Mouse (Mus musculus) midbrain, embryonic 10.5 days (tissue): ENCODE measurements around the gene Maz. TPM values are rescaled to one million over a fixed set of nuclear protein-coding genes. Genes with fewer than 3 reads are reported as not detected.
A peak's percentile ranks its signal among the peaks of the same experiment; 100 is the strongest.

Experiments
- DNase-seq: peaks from one replicate; pipeline ENCODE4 v3.0.0-alpha.2; 2017; ENCODE audit warnings: low spot score
- H3K27ac ChIP-seq: fragments of 300-500 bp; sonication (generic); replicated peaks from 2 replicates; pipeline ENCODE4 v1.5.1; 2016; ENCODE audit warnings: mild to moderate bottlenecking
- H3K27me3 ChIP-seq: fragments of 300-500 bp; sonication (generic); 2 replicates; pipeline ENCODE4 v1.6.1; 2016; ENCODE audit warnings: low read depth, mild to moderate bottlenecking; ENCODE audit not compliant: poor library complexity, severe bottlenecking
- H3K36me3 ChIP-seq: fragments of 300-500 bp; sonication (generic); 2 replicates; pipeline ENCODE4 v1.6.1; 2016; ENCODE audit warnings: mild to moderate bottlenecking, moderate library complexity
- H3K4me1 ChIP-seq: fragments of 300-500 bp; sonication (generic); 2 replicates; pipeline ENCODE4 v1.6.1; 2016
- H3K4me3 ChIP-seq: fragments of 300-500 bp; sonication (generic); 2 replicates; pipeline ENCODE4 v1.5.1; 2016; ENCODE audit warnings: mild to moderate bottlenecking, moderate library complexity
- H3K9me3 ChIP-seq: fragments of 300-500 bp; sonication (generic); replicated peaks from 2 replicates; pipeline ENCODE4 v1.6.1; 2016; ENCODE audit warnings: mild to moderate bottlenecking
- WGBS: fragments of 180-500 bp; shearing (Covaris S2); methylation state at CpG from one replicate; pipeline ENCODE4 v1.1.7; 2016; 5-methylcytosine and 5-hydroxymethylcytosine counted together
- microRNA-seq: library from miRNA; unstranded; fragments of <30 nt; microRNA quantifications from one replicate; pipeline ENCODE4, GENCODE M21; 2017
- polyA plus RNA-seq: library from polyadenylated mRNA; unstranded; fragments of >200 nt; fragmentation: Nextera tagmentation; extraction: Ambion mirVana; gene quantifications from 2 replicates; pipeline ENCODE4 v1.2.1, GENCODE M21; 2016

Maz gene
- polyA plus RNA-seq, 1 experiment from 2014 or later = 64.6 TPM

DNA sequence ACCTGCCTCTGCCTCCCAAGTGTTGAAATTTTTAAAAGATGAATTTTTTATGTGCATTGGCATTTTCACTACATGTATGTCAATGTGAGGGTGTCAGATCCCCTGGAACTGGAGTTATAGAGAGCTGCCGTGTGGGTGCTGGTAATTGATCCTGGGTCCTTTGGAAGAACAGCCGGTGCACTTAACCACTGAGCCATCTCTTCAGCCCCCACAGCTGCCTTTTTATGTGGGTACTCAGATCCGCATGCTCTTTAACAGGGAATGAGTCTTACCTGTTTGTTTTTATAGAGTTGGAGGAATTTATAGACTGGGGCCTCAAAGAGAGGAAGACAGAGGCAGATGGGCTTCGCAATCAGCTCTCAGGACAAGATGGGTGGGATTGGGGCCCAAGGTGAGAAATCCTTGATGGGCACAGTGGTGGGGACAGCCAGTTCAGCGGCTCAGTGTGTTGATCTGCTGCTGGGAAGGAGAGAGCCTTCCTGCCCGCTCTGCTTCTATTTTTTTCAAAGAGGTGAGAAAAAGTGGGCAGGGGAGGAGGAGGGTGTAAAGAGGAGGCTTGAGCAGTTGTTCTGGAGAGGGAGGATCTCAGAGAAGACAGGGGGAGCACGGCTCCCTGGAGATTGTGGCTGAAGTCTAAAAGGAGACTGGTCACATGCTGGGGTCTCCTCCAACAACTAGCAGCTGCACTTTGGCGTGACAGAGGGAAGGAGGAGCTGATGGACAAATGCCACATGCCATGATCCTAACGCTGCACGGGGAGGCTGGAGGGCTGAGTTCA is 42.0 kb downstream of the Maz start:
- peaks cover 16% of the 10 kb centered on the region for H3K36me3 ChIP-seq

GRCm38 (mm10) chr7:126983113-126983512 is 43.7 kb downstream of the Maz start:
- no peaks in the 10 kb centered on the region for H3K27me3 ChIP-seq
- 0 out of 2 replicates have a peak, but pooled peaks cover 2% of the 10 kb centered on the region for H3K4me1 ChIP-seq
- DNase-seq = no peak
- H3K36me3 ChIP-seq = peaks cover 33% of the 10 kb centered on the region
- 88% methylated on average over 7 of the region's 7 CpGs for WGBS
- no peaks in the 10 kb centered on the region for H3K9me3 ChIP-seq
- no peak overlapping the region for H3K4me3 ChIP-seq
- no peak overlapping the region for H3K27ac ChIP-seq

More for the DNA sequence above, 42.0 kb downstream of the Maz start:
- H3K4me3 ChIP-seq = no peak overlapping the region
- H3K27me3 ChIP-seq = no peaks in the 10 kb centered on the region
- H3K9me3 ChIP-seq = no peaks in the 10 kb centered on the region
- no peak overlapping the region for H3K27ac ChIP-seq
- WGBS = 70% methylated on average over 10 of the region's 10 CpGs
- DNase-seq = no peak
- 0 out of 2 replicates have a peak, but pooled peaks cover 2% of the 10 kb centered on the region for H3K4me1 ChIP-seq

DNA sequence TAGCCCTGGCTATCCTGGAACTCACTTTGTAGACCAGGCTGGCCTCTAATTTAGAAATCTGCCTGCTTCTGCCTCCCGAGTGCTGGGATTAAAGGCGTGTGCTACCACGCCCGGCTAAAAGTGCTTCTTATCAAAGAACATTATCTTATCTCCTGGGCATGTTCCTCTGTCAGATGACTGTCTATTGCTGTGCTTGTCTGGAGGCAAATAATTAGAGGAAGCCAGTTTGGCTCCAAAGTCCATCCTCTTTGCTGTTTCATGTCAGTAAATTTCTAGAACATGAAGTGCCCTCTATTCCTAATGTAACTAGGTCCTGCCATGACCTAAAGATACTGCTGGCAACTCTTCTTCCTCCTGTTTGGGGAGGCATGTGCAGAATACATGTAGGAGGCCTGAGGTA is 44.8 kb downstream of the Maz start:
- no peaks in the 10 kb centered on the region for H3K9me3 ChIP-seq
- H3K27me3 ChIP-seq = no peaks in the 10 kb centered on the region
- WGBS = 93% methylated on average over 4 of the region's 4 CpGs
- H3K27ac ChIP-seq = no peak overlapping the region
- peaks cover 8% of the 10 kb centered on the region for H3K4me1 ChIP-seq
- DNase-seq = no peak
- no peak overlapping the region for H3K4me3 ChIP-seq
- H3K36me3 ChIP-seq = peaks cover 39% of the 10 kb centered on the region

DNA sequence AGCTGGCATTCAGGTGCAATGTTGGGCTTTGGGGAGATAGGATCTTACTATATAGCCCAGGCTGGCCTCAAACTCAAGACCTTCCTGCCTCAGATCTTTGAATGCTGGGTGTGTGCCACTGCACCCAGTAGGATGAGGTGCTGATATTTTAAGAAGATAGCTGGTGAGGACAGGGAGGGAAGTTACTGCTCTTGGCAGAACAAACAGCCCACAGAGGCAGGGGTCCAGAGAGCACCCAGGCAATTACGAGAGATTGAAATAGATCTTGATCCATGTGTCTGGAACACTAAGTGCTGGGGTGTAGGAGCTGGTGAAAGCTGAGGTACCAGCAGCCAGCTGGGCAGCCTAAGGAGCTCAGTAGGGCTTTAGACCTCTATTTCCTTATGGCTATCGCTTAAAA is 45.2 kb downstream of the Maz start:
- Histone ChIP-seq H3K4me1 (peaks cover 13% of the 10 kb centered on the region), H3K9me3 (no peaks in the 10 kb centered on the region), H3K27me3 (no peaks in the 10 kb centered on the region), H3K4me3 (no peak overlapping the region), H3K36me3 (peaks cover 39% of the 10 kb centered on the region), H3K27ac (no peak overlapping the region)
- no peak for DNase-seq
- WGBS = 91% methylated on average over 2 of the region's 2 CpGs

GRCm38 (mm10) chr7:126978841-126979240 is 48.0 kb downstream of the Maz start:
- Histone ChIP-seq H3K36me3 (peaks cover 39% of the 10 kb centered on the region), H3K27me3 (no peaks in the 10 kb centered on the region), H3K9me3 (no peaks in the 10 kb centered on the region), H3K4me1 (peaks cover 17% of the 10 kb centered on the region), H3K27ac (no peak overlapping the region), H3K4me3 (no peak overlapping the region)
- no peak for DNase-seq
- 95% methylated on average over 6 of the region's 6 CpGs for WGBS

- Histone ChIP-seq H3K27me3 (no peaks in the 10 kb centered on the region), H3K4me3 (peak overlapping the region; percentile 99), H3K27ac (peak overlapping the region; percentile 99), H3K36me3 (peaks cover 39% of the 10 kb centered on the region), H3K4me1 (peaks cover 17% of the 10 kb centered on the region), H3K9me3 (no peaks in the 10 kb centered on the region)
- WGBS = 29% methylated on average over 14 of the region's 14 CpGs
- DNase-seq = no peak
Observed at GRCm38 (mm10) chr7:126976878-126977459, 49.9 kb downstream of the Maz start.

- H3K36me3 ChIP-seq = peaks cover 36% of the 10 kb centered on the region
- H3K27ac ChIP-seq = peak within 1 kb of the TSS; percentile 99
- no peaks in the 10 kb centered on the region for H3K27me3 ChIP-seq
- DNase-seq = peak; percentile 97
- under 1% methylated on average over 55 of the region's 55 CpGs for WGBS
- peaks cover 17% of the 10 kb centered on the region for H3K4me1 ChIP-seq
- peak within 1 kb of the TSS; percentile 99 for H3K4me3 ChIP-seq
- no peaks in the 10 kb centered on the region for H3K9me3 ChIP-seq
Observed at GRCm38 (mm10) chr7:126975950-126976866, 50.6 kb downstream of the Maz start, which contains the start of gene Cdiptos. Gene Cdiptos, minus strand, starts transcription at chr7:126976098.

GRCm38 (mm10) chr7:126975893-126975949 is 51.1 kb downstream of the Maz start, which contains the start of gene Cdipt:
Gene Cdipt, plus strand, starts transcription at chr7:126975914.
- Histone ChIP-seq H3K27me3 (no peaks in the 10 kb centered on the region), H3K4me3 (peak within 1 kb of the TSS; percentile 99), H3K27ac (peak within 1 kb of the TSS; percentile 99), H3K4me1 (peaks cover 17% of the 10 kb centered on the region), H3K9me3 (no peaks in the 10 kb centered on the region), H3K36me3 (peaks cover 31% of the 10 kb centered on the region)
- WGBS = 0% methylated on average over 1 of the region's 1 CpGs
- no peak for DNase-seq

GRCm38 (mm10) chr7:126975493-126975892 is 51.3 kb downstream of the Maz start:
- no peak for DNase-seq
- Histone ChIP-seq H3K4me1 (peaks cover 17% of the 10 kb centered on the region), H3K27me3 (no peaks in the 10 kb centered on the region), H3K9me3 (no peaks in the 10 kb centered on the region), H3K27ac (peak overlapping the region; percentile 99), H3K4me3 (peak overlapping the region; percentile 99), H3K36me3 (peaks cover 30% of the 10 kb centered on the region)
- 19% methylated on average over 8 of the region's 8 CpGs for WGBS

Small RNAs within 50 kb of the gene (microRNA-seq; reads per million reads assigned to microRNA genes)
- not detected for gene Gm44343

Other genes starting within 250 kb of the Maz start
- gene Tbx6, start 245.6 kb downstream of the Maz start, polyA plus RNA-seq = 0.42 and 0.64 TPM in 2 replicates
- gene Ppp4c, start 234.5 kb downstream of the Maz start, polyA plus RNA-seq = 376 and 407 TPM in 2 replicates
- 4.1 and 7.7 TPM in 2 replicates for gene Fam57b, start 229.4 kb downstream of the Maz start, polyA plus RNA-seq
- gene 4930451I11Rik, start 195.4 kb downstream of the Maz start, polyA plus RNA-seq = not detected in 2 replicates
- gene Doc2a, start 179.6 kb downstream of the Maz start, polyA plus RNA-seq = 6.6 and 8.4 TPM in 2 replicates
- 50.1 and 50.7 TPM in 2 replicates for gene Hirip3, start 165.1 kb downstream of the Maz start, polyA plus RNA-seq
- 105 and 107 TPM in 2 replicates for gene Ino80e, start 164.7 kb downstream of the Maz start, polyA plus RNA-seq
- gene Taok2, start 142.3 kb downstream of the Maz start, polyA plus RNA-seq = 53.2 and 61.1 TPM in 2 replicates
- 29.4 and 36.1 TPM in 2 replicates for gene Tmem219, start 104.1 kb downstream of the Maz start, polyA plus RNA-seq
- gene Kctd13, start 98.2 kb downstream of the Maz start, polyA plus RNA-seq = 20.8 and 26.1 TPM in 2 replicates
- 0.25 and 0.76 TPM in 2 replicates for gene Asphd1, start 77.5 kb downstream of the Maz start, polyA plus RNA-seq
- gene Sez6l2, start 76.5 kb downstream of the Maz start, polyA plus RNA-seq = 2.0 and 4.6 TPM in 2 replicates
- 89.2 and 99.8 TPM in 2 replicates for gene Cdipt, start 51.1 kb downstream of the Maz start, polyA plus RNA-seq
- gene Cdiptos, start 50.9 kb downstream of the Maz start, polyA plus RNA-seq = 0.51 and 1.0 TPM in 2 replicates
- 3.0 and 5.2 TPM in 2 replicates for gene Mvp, start 12.4 kb downstream of the Maz start, polyA plus RNA-seq
- 0.19 and 0.25 TPM in 2 replicates for gene Pagr1b, start 10.6 kb downstream of the Maz start, polyA plus RNA-seq
- gene Pagr1a, start 9.7 kb downstream of the Maz start, polyA plus RNA-seq = 103 and 104 TPM in 2 replicates
- 46.2 and 55.1 TPM in 2 replicates for gene Gm42742, start 5.9 kb downstream of the Maz start, polyA plus RNA-seq
- 2.9 and 4.4 TPM in 2 replicates for gene Prrt2, start 5.8 kb downstream of the Maz start, polyA plus RNA-seq
- 210 and 222 TPM in 2 replicates for gene Kif22, start 15.4 kb upstream of the Maz start, polyA plus RNA-seq
- gene Zg16, start 60.3 kb upstream of the Maz start, polyA plus RNA-seq = not detected in 2 replicates
- 0.91 and 1.2 TPM in 2 replicates for gene AI467606, start 64.3 kb upstream of the Maz start, polyA plus RNA-seq
- 7.2 and 10.3 TPM in 2 replicates for gene Qprt, start 95.2 kb upstream of the Maz start, polyA plus RNA-seq
- 0.09 and 0.10 TPM in 2 replicates for gene Spn, start 110.8 kb upstream of the Maz start, polyA plus RNA-seq
- 94.3 and 109 TPM in 2 replicates for gene Cd2bp2, start 169.0 kb upstream of the Maz start, polyA plus RNA-seq
- 22.7 and 29.4 TPM in 2 replicates for gene Tbc1d10b, start 181.4 kb upstream of the Maz start, polyA plus RNA-seq
- 12.6 and 16.5 TPM in 2 replicates for gene Mylpf, start 181.9 kb upstream of the Maz start, polyA plus RNA-seq
- gene Zfp553, start 206.0 kb upstream of the Maz start, polyA plus RNA-seq = 75.4 and 78.6 TPM in 2 replicates
- 31.8 and 32.7 TPM in 2 replicates for gene Sept1, start 206.1 kb upstream of the Maz start, polyA plus RNA-seq
- gene Zfp771, start 217.2 kb upstream of the Maz start, polyA plus RNA-seq = 59.4 TPM in 2 replicates
- 289 and 345 TPM in 2 replicates for gene Dctpp1, start 233.7 kb upstream of the Maz start, polyA plus RNA-seq
- gene Sephs2, start 247.0 kb upstream of the Maz start, polyA plus RNA-seq = 71.2 and 76.9 TPM in 2 replicates